Mouse (Mus musculus): ENCODE measurements around the gene Trpv1.

Trpv1 gene

DNA sequence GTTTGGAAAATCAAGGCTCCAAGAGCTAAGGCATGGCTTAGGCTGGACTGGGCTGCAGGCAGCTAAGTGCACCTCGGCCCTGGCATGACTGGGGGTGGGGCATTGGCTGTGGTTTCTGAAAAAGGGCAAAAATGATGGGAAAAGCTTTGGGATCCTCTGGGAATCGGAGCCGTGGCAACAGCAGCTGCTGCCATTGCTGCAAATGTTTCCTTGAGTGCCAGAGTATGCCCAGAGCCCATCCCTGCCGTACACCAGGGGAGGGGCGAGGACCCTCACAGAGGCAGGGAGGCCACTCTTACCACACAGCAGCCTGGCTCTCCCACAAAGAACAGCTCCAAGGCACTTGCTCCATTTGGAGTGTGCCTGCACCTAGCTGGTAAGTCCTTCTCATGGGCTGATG is at the start of gene Trpv1:
Gene Trpv1 (plus strand): TSS at position 301 of the 400 bp plus-strand sequence.
- 85% methylated on average over 5 of the region's 5 CpGs for WGBS

GRCm38 (mm10) chr11:73185872-73186615 is 48.0 kb upstream of the Trpv1 start:
- WGBS = 89% methylated on average over 10 of the region's 10 CpGs

GRCm38 (mm10) chr11:73187231-73187630 is 46.9 kb upstream of the Trpv1 start:
- 87% methylated on average over 6 of the region's 6 CpGs for WGBS

DNA sequence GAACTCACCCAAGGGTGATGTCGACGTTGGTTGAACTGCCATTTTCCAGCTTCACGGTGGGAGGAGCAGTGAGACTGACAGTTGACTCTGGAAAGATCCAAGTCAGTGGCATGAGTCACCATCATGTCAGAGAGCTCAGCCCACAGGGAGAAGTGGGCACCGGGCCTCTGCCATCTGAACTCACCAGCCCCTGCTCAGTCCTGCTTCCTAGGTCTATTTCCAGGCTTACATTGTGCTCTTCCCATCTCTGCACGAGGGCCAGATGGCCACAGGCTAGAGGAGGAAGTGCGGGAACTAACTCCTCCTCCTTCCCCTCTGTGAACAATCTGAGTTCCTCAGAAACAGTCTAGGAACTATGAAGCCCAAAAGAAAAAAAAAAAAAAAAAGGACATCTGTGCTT is 41.0 kb upstream of the Trpv1 start:
- 39% methylated on average over 6 of the region's 6 CpGs for whole genome bisulfite sequencing

DNA sequence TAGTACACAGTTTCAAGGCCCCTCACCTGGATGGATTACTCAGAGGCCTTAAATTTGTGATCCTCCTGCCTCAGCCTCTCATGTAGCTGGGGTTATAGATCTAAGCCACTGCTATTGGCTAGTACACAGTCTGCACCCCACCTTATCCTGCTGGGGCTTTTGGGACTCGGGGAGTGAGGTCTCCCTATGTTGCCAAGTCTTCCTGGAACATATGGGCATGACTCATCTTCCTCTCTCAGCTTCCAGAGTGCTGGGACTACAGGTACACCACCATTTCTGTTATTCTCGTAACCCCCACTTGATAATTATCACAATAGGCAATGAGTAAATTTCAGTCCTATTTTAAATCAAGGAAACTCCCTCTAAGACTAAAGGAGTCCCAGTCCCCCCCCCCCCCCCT is 39.6 kb upstream of the Trpv1 start:
- 44% methylated on average over 2 of the region's 2 CpGs for WGBS

- 0% methylated on average over 1 of the region's 1 CpGs for WGBS
Observed at GRCm38 (mm10) chr11:73198190-73198589, 35.9 kb upstream of the Trpv1 start.

DNA sequence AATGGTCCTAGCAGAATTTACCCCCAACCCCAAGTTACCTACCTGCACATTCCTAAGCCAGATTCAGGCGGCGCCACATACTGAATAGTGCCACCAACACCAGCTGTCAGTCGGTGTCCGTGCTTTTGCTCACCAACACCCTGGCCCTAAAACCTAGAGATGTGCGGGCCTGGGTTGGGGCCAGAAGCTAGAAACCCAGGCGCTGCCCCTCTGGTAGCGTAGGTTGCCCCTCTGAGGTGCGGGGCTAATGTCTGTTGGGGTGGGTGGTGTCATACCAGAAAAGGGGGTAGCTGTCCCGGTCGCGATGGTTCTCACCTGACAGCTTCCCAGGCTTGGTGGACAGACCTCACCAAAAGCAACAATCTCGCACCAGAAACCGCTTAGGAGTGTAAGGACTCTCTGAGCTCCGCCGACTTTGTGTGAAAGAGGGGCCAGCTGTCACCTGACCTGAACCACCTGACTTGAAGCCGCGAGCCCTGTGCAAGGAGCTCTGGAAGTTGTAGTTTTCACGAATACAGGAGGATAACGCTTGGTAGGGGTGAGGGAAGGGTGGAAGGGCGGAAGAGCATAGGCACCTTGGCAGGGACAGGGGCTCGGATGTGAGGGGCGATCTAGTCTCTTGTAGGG is 35.4 kb upstream of the Trpv1 start, which contains the start of gene Ctns:
Gene Ctns (minus strand): TSS at position 440 of the 627 bp plus-strand sequence.
- under 1% methylated on average over 22 of the region's 22 CpGs for WGBS

GRCm38 (mm10) chr11:73199230-73199712 is 34.8 kb upstream of the Trpv1 start, which contains the start of gene Shpk:
Gene Shpk, plus strand, starts transcription at chr11:73199460.
- WGBS = 0% methylated on average over 32 of the region's 32 CpGs

DNA sequence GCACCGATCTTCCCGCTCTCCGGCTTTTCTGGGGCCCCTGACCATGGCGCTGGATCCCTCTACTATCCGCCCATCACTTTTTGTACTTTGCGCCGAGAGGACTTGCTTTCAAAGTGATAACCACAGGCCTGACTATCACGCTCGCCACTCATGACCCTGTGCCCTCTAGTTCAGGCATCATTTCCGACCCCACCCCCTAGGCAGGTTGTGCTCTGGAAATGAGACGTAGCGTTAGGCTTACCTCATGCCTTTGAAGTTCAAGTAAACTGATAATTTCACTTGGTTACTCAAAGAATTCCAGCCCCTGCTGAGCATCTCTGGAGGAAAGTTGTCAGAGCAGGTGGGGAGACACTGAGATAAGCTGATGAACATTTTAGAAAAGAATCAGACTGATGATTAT is 34.2 kb upstream of the Trpv1 start:
- WGBS = 2% methylated on average over 12 of the region's 12 CpGs

GRCm38 (mm10) chr11:73201021-73201420 is 33.1 kb upstream of the Trpv1 start:
- WGBS = 61% methylated on average over 2 of the region's 2 CpGs

GRCm38 (mm10) chr11:73201597-73201996 is 32.5 kb upstream of the Trpv1 start:
- 39% methylated on average over 4 of the region's 4 CpGs for WGBS

- WGBS = 90% methylated on average over 8 of the region's 8 CpGs
Observed at GRCm38 (mm10) chr11:73203895-73204294, 30.2 kb upstream of the Trpv1 start.

GRCm38 (mm10) chr11:73205194-73205593 is 28.9 kb upstream of the Trpv1 start:
- 84% methylated on average over 7 of the region's 7 CpGs for WGBS

- 86% methylated on average over 2 of the region's 2 CpGs for WGBS
Observed at GRCm38 (mm10) chr11:73207621-73208020, 26.5 kb upstream of the Trpv1 start.

DNA sequence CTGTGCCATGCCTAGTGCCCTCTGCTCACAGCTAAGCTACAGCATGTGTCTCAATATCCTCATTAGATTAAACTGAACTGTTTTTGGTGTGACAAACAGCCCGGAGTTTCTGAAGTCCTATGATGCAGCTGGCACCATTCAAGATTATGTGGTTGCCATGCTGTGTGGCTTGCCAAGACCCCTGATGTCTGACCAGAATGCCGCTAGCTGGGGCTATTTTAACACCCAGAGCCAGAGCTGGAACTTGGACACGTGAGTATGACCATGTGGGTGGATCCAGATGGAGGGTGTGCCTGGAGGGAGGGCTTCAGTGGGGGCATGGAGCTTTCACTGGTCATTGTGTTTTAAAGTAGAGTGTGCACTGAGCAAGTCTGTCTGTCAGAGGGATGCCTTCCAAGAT is 20.1 kb upstream of the Trpv1 start:
- WGBS = 50% methylated on average over 3 of the region's 3 CpGs

- WGBS = 76% methylated on average over 2 of the region's 2 CpGs
Observed at GRCm38 (mm10) chr11:73219671-73220070, 14.4 kb upstream of the Trpv1 start.

DNA sequence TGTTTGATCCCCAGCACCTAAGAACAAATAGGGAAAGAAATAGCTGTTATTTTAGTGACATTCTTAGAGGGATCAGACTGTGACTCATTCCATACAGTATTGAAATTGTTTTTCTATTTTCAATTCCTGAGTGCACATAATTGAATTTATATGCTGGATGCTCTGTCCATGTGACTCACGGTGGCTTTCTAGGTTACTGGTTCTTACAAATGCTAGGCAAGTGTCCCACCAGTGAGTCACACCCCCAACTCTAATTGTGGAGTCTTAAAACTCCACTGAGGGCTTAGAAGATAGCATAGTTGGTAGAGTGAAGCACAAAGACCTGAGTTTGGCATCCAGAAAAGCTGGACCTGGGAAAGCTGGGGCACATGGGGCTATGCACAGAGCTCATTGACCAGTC is 13.4 kb upstream of the Trpv1 start:
- 70% methylated on average over 1 of the region's 1 CpGs for WGBS

DNA sequence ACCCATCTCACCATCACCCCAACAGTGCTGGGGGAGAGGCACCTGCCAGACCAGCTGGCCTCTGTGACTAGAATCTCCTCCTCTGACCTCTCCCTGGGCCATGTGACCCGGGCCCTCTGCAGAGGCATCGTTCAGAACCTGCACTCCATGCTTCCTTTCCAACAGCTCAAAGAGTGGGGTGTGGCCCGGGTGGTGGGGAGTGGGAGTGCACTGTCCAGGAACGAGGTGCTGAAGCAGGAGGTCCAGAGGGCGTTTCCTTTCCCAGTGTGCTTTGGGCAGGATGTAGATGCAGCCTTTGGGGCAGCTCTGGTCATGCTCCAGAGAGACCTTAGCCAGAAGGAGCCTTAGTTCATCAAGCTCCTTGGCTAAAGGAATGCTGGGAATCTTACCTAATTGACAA is 11.2 kb upstream of the Trpv1 start:
- WGBS = 57% methylated on average over 5 of the region's 5 CpGs

DNA sequence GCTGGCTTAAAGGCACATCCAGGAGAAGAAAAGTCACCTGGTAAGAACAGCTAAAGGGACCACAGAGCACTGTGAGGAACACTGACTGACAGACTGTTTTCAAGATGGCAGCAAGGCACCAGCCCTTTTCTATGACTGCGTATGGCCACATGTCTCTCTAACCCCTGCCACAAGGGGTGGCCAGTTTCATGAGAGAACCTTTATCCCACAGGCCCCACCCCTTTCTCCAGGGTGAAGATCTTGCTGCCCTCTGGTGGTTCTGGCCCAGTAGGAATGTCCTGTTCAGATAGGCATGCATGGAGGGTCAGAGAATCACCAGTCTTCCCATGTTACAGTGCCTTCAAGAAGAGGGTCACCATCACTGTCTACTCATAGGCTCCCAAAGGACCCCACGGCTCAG is 10.1 kb upstream of the Trpv1 start:
- 69% methylated on average over 2 of the region's 2 CpGs for WGBS

- 91% methylated on average over 6 of the region's 6 CpGs for WGBS
Observed at GRCm38 (mm10) chr11:73225856-73226255, 8.2 kb upstream of the Trpv1 start.

- WGBS = 80% methylated on average over 5 of the region's 5 CpGs
Observed at GRCm38 (mm10) chr11:73228881-73229280, 5.2 kb upstream of the Trpv1 start.

DNA sequence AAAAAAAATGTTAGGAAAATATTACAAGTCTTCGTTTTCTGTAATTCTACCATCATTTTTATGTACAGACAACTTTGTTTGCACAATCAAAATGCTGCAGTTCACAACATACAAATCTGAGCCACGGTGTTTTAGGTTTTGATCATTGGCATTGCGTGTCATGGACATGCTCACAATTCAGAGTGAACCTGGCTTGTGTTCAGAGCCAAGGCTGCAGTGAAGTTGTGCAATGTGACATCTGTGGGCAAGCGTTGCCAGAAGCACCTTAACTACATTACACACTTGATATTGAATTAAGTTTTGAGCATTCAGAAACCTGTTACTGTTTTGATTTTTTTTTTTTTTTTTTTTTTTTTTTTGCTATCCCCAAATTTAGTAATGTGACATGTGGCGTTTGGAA is 4.0 kb upstream of the Trpv1 start:
- 80% methylated on average over 5 of the region's 5 CpGs for WGBS

DNA sequence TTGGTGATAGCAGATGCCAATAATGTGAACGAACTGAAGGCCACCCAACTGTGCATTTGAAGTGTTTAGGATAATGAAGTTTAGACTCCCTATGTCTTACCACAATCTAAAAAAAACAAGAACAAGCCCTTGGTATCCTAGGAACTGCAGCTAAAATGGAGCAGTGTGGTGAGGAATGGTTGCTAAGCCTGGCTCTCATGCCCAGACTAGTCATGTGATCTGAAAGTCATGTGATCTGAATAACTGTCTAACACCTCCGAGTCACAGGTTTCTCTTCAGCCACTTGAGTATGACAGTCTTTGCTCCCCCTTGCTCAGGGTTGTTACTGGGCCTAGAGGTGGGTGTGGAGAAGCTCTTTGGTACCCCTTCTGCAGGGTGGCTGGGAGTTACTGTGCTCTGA is 1.6 kb upstream of the Trpv1 start:
- WGBS = 39% methylated on average over 2 of the region's 2 CpGs
